Mouse (Mus musculus): ENCODE data around the gene Ttbk2. TPM values are rescaled to one million over a fixed set of nuclear protein-coding genes. Genes with fewer than 3 reads are reported as not detected.

Gene Ttbk2
- polyA plus RNA-seq, 1 experiment: 21.3 TPM

GRCm38 (mm10) chr2:120858131-120858530, 7.7 kb upstream of the Ttbk2 start:
- TF ChIP-seq POLR2A (IDR thresholded peaks at IDR 0.05; ENCODE audit: extremely low read depth, insufficient read depth, low read length) (no peak), CTCF (IDR thresholded peaks at IDR 0.05; ENCODE audit: extremely low read depth, insufficient read depth, low read length) (no peak)
- no peak overlapping the region for H3K4me3 ChIP-seq (ENCODE audit: insufficient read depth, low read length)
- peaks cover 1% of the 10 kb centered on the region; the same call in 1 of the 2 replicates for H3K4me1 ChIP-seq (ENCODE audit: control insufficient read depth, insufficient read depth, low read length)
- no peak overlapping the region for H3K27ac ChIP-seq (ENCODE audit: insufficient read depth, low read length)

DNA sequence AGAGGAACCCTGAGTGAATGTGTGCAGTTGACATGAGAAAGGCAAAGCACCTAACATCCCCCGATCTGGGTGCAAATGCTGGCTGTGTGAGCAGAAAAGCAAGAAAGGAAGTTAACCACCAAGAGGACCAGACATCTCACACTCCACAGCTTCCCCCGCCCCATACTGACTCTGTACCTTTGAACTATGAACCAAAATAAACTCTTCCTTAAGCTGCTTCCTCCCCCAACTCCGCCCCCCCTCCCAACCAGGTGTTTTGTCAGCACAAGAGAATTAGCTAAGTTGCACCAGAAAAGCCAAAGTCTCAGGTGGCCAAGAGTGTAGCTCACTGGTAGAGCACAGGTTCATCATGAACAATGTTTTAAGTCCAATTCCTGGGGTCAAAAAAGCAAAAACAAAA, 2.7 kb upstream of the Ttbk2 start:
- Histone ChIP-seq H3K4me3 (ENCODE audit: insufficient read depth, low read length) (no peak overlapping the region), H3K27ac (ENCODE audit: insufficient read depth, low read length) (no peak overlapping the region), H3K4me1 (ENCODE audit: control insufficient read depth, insufficient read depth, low read length) (no peaks in the 10 kb centered on the region; the same call in 1 of the 2 replicates)
- no peak for TF ChIP-seq POLR2A (IDR thresholded peaks at IDR 0.05; ENCODE audit: extremely low read depth, insufficient read depth, low read length)
- TF ChIP-seq CTCF (IDR thresholded peaks at IDR 0.05; ENCODE audit: extremely low read depth, insufficient read depth, low read length): no peak

DNA sequence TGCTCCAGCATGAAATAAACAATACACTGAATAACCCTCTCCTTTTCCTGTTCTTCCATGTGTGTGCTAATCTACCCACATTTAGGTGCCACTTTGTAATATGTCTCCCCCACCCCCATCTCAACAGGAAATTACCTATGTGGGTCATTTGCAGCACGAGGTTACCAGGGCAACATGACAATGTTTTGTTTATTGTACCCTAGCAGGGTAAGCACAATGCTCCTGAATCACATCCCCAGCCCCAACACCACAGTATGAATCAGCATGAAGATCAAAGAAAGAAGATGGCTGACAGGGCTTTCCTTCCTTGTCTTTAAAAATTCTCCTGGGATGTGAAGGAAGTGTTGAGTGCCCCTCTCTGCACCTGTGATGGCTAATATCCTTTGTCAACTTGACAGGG, 2.2 kb upstream of the Ttbk2 start:
- no peak overlapping the region for H3K27ac ChIP-seq (ENCODE audit: insufficient read depth, low read length)
- no peak overlapping the region for H3K4me3 ChIP-seq (ENCODE audit: insufficient read depth, low read length)
- no peaks in the 10 kb centered on the region; the same call in 1 of the 2 replicates for H3K4me1 ChIP-seq (ENCODE audit: control insufficient read depth, insufficient read depth, low read length)
- TF ChIP-seq CTCF (IDR thresholded peaks at IDR 0.05; ENCODE audit: extremely low read depth, insufficient read depth, low read length) (no peak), POLR2A (IDR thresholded peaks at IDR 0.05; ENCODE audit: extremely low read depth, insufficient read depth, low read length) (no peak)

GRCm38 (mm10) chr2:120849449-120850423, 668 bp downstream of the Ttbk2 start, which contains the start of gene Cdan1:
Cdan1 (minus strand) TSS chr2:120850128.
- Histone ChIP-seq H3K27ac (ENCODE audit: insufficient read depth, low read length) (peak within 1 kb of the TSS; percentile 6; the same call in 1 of the 2 replicates), H3K4me3 (ENCODE audit: insufficient read depth, low read length) (peak within 1 kb of the TSS; percentile 60), H3K4me1 (ENCODE audit: control insufficient read depth, insufficient read depth, low read length) (no peaks in the 10 kb centered on the region; the same call in 1 of the 2 replicates)
- TF ChIP-seq CTCF (IDR thresholded peaks at IDR 0.05; ENCODE audit: extremely low read depth, insufficient read depth, low read length) (no peak), POLR2A (IDR thresholded peaks at IDR 0.05; ENCODE audit: extremely low read depth, insufficient read depth, low read length) (no peak)

GRCm38 (mm10) chr2:120845280-120845679, 5.1 kb downstream of the Ttbk2 start:
- Histone ChIP-seq H3K27ac (ENCODE audit: insufficient read depth, low read length) (no peak overlapping the region), H3K4me1 (ENCODE audit: control insufficient read depth, insufficient read depth, low read length) (no peaks in the 10 kb centered on the region; the same call in 1 of the 2 replicates), H3K4me3 (ENCODE audit: insufficient read depth, low read length) (no peak overlapping the region)
- TF ChIP-seq POLR2A (IDR thresholded peaks at IDR 0.05; ENCODE audit: extremely low read depth, insufficient read depth, low read length): no peak
- TF ChIP-seq CTCF (IDR thresholded peaks at IDR 0.05; ENCODE audit: extremely low read depth, insufficient read depth, low read length): no peak

DNA sequence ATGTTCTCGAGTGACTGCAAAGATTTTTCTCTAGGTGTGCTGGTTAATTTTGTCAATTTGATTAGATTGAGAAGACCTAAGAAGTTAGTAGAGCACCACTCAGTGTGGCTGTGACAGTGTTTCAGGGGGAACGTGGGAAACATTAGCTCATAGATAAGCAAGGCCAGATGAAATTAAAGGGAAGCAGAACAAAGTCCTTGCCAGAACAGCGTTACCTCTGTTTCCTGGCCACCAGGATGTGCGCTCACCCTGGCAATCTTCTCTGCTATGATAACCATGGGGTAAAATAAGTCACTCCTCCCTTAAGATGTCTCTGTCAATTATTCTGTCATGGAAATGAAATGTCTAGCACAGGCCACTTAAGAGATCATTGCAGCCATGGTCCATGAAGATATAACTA, 6.4 kb downstream of the Ttbk2 start:
- TF ChIP-seq POLR2A (IDR thresholded peaks at IDR 0.05; ENCODE audit: extremely low read depth, insufficient read depth, low read length) (no peak), CTCF (IDR thresholded peaks at IDR 0.05; ENCODE audit: extremely low read depth, insufficient read depth, low read length) (no peak)
- Histone ChIP-seq H3K4me1 (ENCODE audit: control insufficient read depth, insufficient read depth, low read length) (no peaks in the 10 kb centered on the region; the same call in 1 of the 2 replicates), H3K27ac (ENCODE audit: insufficient read depth, low read length) (no peak overlapping the region), H3K4me3 (ENCODE audit: insufficient read depth, low read length) (no peak overlapping the region)

DNA sequence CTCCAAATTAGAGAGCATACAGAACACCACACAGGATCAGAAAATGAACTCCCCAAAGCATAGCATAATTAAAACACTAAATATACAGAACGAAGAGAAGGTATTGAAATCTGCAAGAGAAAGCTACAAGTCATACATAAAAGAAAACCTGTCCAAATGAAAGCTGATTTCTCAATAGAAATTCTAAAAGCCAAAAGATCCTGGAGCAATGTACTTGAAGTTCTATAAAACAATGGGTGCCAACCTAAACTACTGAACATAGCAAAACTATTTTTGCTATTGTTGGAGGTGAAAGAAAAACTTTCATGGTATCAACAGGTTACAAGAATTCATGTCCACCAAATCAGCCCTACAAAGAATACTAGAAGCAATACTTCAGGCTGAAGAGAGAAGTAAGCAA, 9.2 kb downstream of the Ttbk2 start:
- Histone ChIP-seq H3K27ac (ENCODE audit: insufficient read depth, low read length) (no peak overlapping the region), H3K4me1 (ENCODE audit: control insufficient read depth, insufficient read depth, low read length) (no peaks in the 10 kb centered on the region), H3K4me3 (ENCODE audit: insufficient read depth, low read length) (no peak overlapping the region)
- no peak for TF ChIP-seq CTCF (IDR thresholded peaks at IDR 0.05; ENCODE audit: extremely low read depth, insufficient read depth, low read length)
- TF ChIP-seq POLR2A (IDR thresholded peaks at IDR 0.05; ENCODE audit: extremely low read depth, insufficient read depth, low read length): no peak

DNA sequence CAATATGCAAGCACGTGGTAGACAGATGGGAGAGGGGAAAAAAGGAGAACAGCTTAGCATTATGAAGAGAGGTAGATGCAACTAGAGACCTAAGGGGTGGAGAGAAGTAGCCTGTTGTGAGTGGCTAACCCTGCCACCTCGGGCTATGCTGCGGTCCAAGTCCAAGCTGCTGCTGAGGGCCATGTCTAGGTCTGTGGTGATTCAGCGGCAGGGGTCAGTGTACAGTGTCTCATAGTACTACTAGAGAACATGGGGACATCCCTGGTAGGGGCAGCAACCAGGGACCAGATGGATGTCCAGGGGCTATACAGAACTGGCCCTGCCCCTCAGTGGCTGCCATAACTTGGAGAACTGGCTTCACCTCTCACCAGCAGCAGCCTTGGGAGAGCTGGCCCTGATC, 15.2 kb downstream of the Ttbk2 start:
- no peak for TF ChIP-seq CTCF (IDR thresholded peaks at IDR 0.05; ENCODE audit: extremely low read depth, insufficient read depth, low read length)
- Histone ChIP-seq H3K4me3 (ENCODE audit: insufficient read depth, low read length) (no peak overlapping the region), H3K4me1 (ENCODE audit: control insufficient read depth, insufficient read depth, low read length) (no peaks in the 10 kb centered on the region), H3K27ac (ENCODE audit: insufficient read depth, low read length) (no peak overlapping the region)

GRCm38 (mm10) chr2:120826936-120827638, 23.3 kb downstream of the Ttbk2 start:
- H3K27ac ChIP-seq (ENCODE audit: insufficient read depth, low read length): no peak overlapping the region
- no peak for TF ChIP-seq CTCF (IDR thresholded peaks at IDR 0.05; ENCODE audit: extremely low read depth, insufficient read depth, low read length)
- no peak for TF ChIP-seq POLR2A (IDR thresholded peaks at IDR 0.05; ENCODE audit: extremely low read depth, insufficient read depth, low read length)
- H3K4me3 ChIP-seq (ENCODE audit: insufficient read depth, low read length): no peak overlapping the region
- no peaks in the 10 kb centered on the region for H3K4me1 ChIP-seq (ENCODE audit: control insufficient read depth, insufficient read depth, low read length)

Measured in cortical plate, adult 2 months (tissue).